Mouse (Mus musculus) small intestine, adult 2 months (tissue): Measurements from ENCODE around the gene Cyp2b10. TPM values are rescaled to one million over a fixed set of nuclear protein-coding genes. Genes with fewer than 3 reads are reported as not detected.
A peak's percentile ranks its signal among the peaks of the same experiment; 100 is the strongest.
"Not testable (repeated sequence)": the region's sequence is repeated elsewhere in the genome, so short reads cannot be mapped to it uniquely, and the experiment has no call there.

Source experiments
- H3K27ac ChIP-seq: fragments of 200-500 bp; 2 replicates; pipeline ENCODE4 v1.5.1; 2012; ENCODE audit warnings: low read depth, low read length, control low read depth, inconsistent platforms; ENCODE audit not compliant: insufficient read depth
- H3K27me3 ChIP-seq: fragments of 200-500 bp; 2 replicates; pipeline ENCODE4 v1.6.1; 2012; ENCODE audit warnings: mild to moderate bottlenecking, moderate library complexity, low read length, inconsistent platforms; ENCODE audit not compliant: control insufficient read depth, insufficient read depth
- H3K36me3 ChIP-seq: fragments of 200-500 bp; 2 replicates; pipeline ENCODE4 v1.6.1; 2012; ENCODE audit warnings: mild to moderate bottlenecking, low read length, control low read depth, inconsistent platforms; ENCODE audit not compliant: control insufficient read depth, insufficient read depth
- H3K4me1 ChIP-seq: fragments of 200-500 bp; 2 replicates; pipeline ENCODE4 v1.6.1; 2012; ENCODE audit warnings: low read length, inconsistent platforms, mixed read lengths; ENCODE audit not compliant: control insufficient read depth, insufficient read depth, insufficient read length
- H3K4me3 ChIP-seq: fragments of 200-500 bp; 2 replicates; pipeline ENCODE4 v1.5.1; 2012; ENCODE audit warnings: low read depth, mild to moderate bottlenecking, control low read depth, inconsistent platforms, low read length, moderate library complexity
- CTCF ChIP-seq: fragments of 200-500 bp; IDR thresholded peaks from 2 replicates; pipeline ENCODE4 v1.5.1; 2012; ENCODE audit warnings: low read depth, mild to moderate bottlenecking, control low read depth, inconsistent platforms, low read length, moderate library complexity, mixed read lengths; ENCODE audit not compliant: insufficient replicate concordance, insufficient read length; ENCODE audit errors: extremely low read depth
- POLR2A ChIP-seq: fragments of 200-500 bp; IDR thresholded peaks from 2 replicates; pipeline ENCODE4 v1.6.1; 2012; ENCODE audit warnings: low read depth, mild to moderate bottlenecking, control low read depth, inconsistent platforms, low read length, moderate library complexity
- WGBS: fragments of 180-500 bp; shearing (Covaris S2); methylation state at CpG from one replicate; pipeline ENCODE4 v1.1.7; 2018; 5-methylcytosine and 5-hydroxymethylcytosine counted together
- polyA plus RNA-seq: library from polyadenylated mRNA; depleted of rRNA; stranded (reverse); fragments of >200 nt; gene quantifications from 2 replicates; pipeline ENCODE4 v1.2.3, GENCODE M21; 2012

The Cyp2b10 gene
- polyA plus RNA-seq, 1 experiment: 40.2 TPM

DNA sequence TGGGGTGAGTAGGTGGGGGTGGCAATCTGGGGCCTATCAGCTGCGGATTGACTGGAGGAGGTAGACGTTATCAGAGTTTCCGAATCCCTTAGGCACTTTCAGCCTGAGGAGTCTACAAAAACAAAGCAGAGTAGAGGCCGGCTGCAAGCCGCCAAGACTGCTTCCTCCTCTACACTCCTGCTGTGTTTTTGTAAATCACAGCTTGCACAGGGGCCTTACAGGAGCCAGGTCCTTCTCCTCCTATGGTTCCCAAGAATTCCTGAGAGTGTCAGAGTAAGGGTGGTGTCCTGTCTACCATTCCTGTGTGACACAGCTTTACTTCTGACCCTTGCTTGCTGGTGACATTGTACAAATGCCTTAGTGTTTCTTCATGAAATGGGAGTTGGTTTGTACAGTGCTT is 32.6 kb upstream of the Cyp2b10 start:
- no peak overlapping the region for H3K4me3 ChIP-seq
- TF ChIP-seq CTCF: no peak
- TF ChIP-seq POLR2A: no peak

DNA sequence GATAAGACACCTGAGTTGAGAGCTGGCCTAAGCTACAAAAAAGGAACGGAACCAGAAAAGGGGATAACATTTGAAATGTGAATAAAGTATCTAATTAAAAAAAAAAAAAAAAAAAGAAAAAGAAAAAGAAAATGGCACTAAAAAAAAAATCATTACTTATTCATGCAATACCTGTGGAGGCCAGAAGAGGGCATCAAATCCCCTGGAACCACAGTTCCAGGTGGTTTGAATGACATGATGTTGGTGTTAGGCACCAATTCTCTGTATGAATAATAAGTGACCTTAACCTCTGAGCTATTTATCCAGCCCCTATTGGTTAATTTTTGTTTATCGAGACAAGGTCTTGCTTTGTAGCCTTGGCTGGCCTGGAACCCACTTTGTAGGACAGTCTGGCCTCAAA is 27.6 kb upstream of the Cyp2b10 start:
- WGBS: 76% methylated on average over 2 of the region's 2 CpGs
- H3K4me1 ChIP-seq: peaks cover 2% of the 10 kb centered on the region; the same call in 1 of the 2 replicates
- no peaks in the 10 kb centered on the region for H3K27me3 ChIP-seq
- H3K27ac ChIP-seq: no peak overlapping the region
- no peak overlapping the region for H3K4me3 ChIP-seq
- TF ChIP-seq CTCF: no peak; the same call in 1 of the 2 replicates
- TF ChIP-seq POLR2A: no peak
- H3K36me3 ChIP-seq: no peaks in the 10 kb centered on the region

More for the DNA sequence above, 32.6 kb upstream of the Cyp2b10 start:
- Histone ChIP-seq H3K4me1 (peaks cover 2% of the 10 kb centered on the region; the same call in 1 of the 2 replicates), H3K27me3 (no peaks in the 10 kb centered on the region), H3K36me3 (no peaks in the 10 kb centered on the region), H3K27ac (no peak overlapping the region)
- 83% methylated on average over 5 of the region's 5 CpGs for WGBS

DNA sequence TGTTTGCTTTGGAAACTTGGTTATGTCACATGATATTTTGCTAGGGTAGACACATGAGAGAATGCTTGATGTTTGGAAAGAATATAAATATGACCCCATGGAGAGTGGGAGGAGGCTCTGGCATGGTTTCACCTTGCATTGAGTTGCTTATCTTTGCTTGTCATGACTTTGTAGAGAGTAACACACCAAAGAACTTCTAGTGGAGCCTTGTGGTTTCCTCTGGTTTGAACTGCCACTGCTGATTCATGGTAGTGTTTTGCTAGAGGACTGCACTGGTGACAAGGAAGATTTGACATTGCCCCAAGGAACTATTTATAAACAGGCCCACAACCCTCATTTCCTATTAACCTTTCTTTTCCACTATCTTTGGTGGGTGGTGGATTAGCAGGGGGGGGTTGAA is 24.8 kb upstream of the Cyp2b10 start:
- TF ChIP-seq CTCF (no peak), POLR2A (no peak)
- H3K36me3 ChIP-seq: no peaks in the 10 kb centered on the region
- H3K4me3 ChIP-seq: no peak overlapping the region
- H3K27me3 ChIP-seq: no peaks in the 10 kb centered on the region
- H3K4me1 ChIP-seq: peaks cover 2% of the 10 kb centered on the region; the same call in 1 of the 2 replicates
- H3K27ac ChIP-seq: no peak overlapping the region

DNA sequence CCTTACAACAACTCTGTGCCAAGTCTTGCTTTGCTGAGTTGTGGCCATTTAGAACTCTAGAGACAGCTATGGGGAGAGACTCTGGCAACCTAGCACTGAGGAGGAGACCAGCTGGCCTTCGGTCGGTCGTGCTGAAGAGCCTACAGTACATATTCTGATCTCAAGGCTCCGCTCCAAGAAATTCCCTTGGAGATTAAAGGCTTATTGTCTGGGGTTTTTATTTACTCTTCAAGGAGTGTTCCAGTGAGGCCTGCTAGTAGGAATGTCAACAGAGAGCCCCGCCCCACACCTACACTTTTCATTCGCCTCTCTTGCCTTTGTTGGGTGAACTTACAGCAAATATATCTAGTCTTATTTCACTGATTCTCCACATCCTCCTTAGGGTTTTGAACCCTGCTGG is 18.7 kb upstream of the Cyp2b10 start:
- no peaks in the 10 kb centered on the region for H3K36me3 ChIP-seq
- H3K4me1 ChIP-seq: no peaks in the 10 kb centered on the region; the same call in 1 of the 2 replicates
- TF ChIP-seq POLR2A (no peak), CTCF (no peak)
- no peaks in the 10 kb centered on the region for H3K27me3 ChIP-seq
- WGBS: 19% methylated on average over 6 of the region's 6 CpGs
- H3K4me3 ChIP-seq: no peak overlapping the region
- no peak overlapping the region for H3K27ac ChIP-seq

DNA sequence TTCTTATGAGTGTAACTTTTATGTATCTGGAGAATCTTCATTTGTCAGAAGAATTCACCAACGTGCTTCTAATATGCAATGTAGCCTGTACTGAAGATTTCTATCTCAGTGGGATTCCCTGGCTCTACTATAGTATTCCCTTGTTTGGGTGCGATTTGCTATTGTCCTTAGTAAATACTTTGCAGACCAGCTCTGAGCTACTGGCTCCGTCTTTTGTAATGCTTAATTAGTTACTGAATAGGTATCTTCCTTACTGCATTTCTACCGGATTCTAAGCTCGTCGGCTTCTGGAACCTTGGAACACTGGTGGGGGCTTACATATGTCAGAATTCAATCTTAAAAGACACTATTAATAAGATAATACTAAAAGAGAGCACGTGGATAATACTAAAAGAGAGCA is 16.7 kb upstream of the Cyp2b10 start:
- WGBS: 62% methylated on average over 7 of the region's 7 CpGs
- not testable (repeated sequence) for H3K27me3 ChIP-seq, H3K4me1 ChIP-seq, H3K27ac ChIP-seq, H3K4me3 ChIP-seq, H3K36me3 ChIP-seq

GRCm38 (mm10) chr7:25884272-25884671 is 13.1 kb upstream of the Cyp2b10 start:
- Histone ChIP-seq H3K36me3 (no peaks in the 10 kb centered on the region), H3K27me3 (no peaks in the 10 kb centered on the region), H3K4me3 (no peak overlapping the region), H3K4me1 (peaks cover 11% of the 10 kb centered on the region), H3K27ac (no peak overlapping the region)
- 91% methylated on average over 1 of the region's 1 CpGs for WGBS
- TF ChIP-seq POLR2A: no peak
- TF ChIP-seq CTCF: no peak

GRCm38 (mm10) chr7:25887758-25888157 is 9.7 kb upstream of the Cyp2b10 start:
- Histone ChIP-seq H3K4me1 (peaks cover 21% of the 10 kb centered on the region), H3K27ac (peak overlapping the region; percentile 89; the same call in 1 of the 2 replicates), H3K27me3 (no peaks in the 10 kb centered on the region), H3K36me3 (no peaks in the 10 kb centered on the region), H3K4me3 (no peak overlapping the region)
- 28% methylated on average over 3 of the region's 3 CpGs for WGBS
- TF ChIP-seq POLR2A (no peak), CTCF (no peak)

- Histone ChIP-seq H3K27ac (no peak overlapping the region), H3K4me3 (no peak overlapping the region), H3K27me3 (no peaks in the 10 kb centered on the region), H3K36me3 (no peaks in the 10 kb centered on the region), H3K4me1 (peaks cover 26% of the 10 kb centered on the region)
- 89% methylated on average over 5 of the region's 5 CpGs for WGBS
- no peak for TF ChIP-seq POLR2A
- no peak for TF ChIP-seq CTCF
Observed at GRCm38 (mm10) chr7:25893159-25893558, 4.3 kb upstream of the Cyp2b10 start.

DNA sequence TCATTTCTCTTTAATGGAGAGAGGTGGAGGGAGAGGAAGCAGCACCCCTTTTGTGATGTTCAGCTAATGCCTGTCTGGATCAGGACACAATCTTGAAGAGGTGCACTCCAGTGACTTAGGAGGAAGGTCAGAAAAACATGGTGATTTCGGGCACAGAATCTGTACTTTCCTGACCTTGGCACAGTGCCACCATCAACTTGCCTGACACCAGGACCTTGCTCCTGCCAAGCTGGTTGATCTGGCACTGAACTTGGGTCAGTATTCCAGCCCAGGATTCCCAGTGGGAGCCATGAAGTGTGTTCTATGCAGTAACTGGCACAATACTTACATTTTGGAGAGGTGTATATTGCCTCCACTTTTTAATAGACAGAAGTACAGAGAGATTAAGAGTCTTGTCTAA is 2.3 kb upstream of the Cyp2b10 start:
- H3K27me3 ChIP-seq: no peaks in the 10 kb centered on the region
- TF ChIP-seq CTCF (no peak), POLR2A (no peak)
- H3K4me3 ChIP-seq: no peak overlapping the region
- 20% methylated on average over 1 of the region's 1 CpGs for WGBS
- H3K36me3 ChIP-seq: no peaks in the 10 kb centered on the region
- peak overlapping the region; percentile 68 for H3K27ac ChIP-seq
- peaks cover 17% of the 10 kb centered on the region for H3K4me1 ChIP-seq
